Mouse (Mus musculus) urinary bladder, adult 2 months (tissue): Measurements from ENCODE around the gene Lad1. TPM values are rescaled to one million over a fixed set of nuclear protein-coding genes. Genes with fewer than 3 reads are reported as not detected.

ENCODE experiments used
- DNase-seq: peaks from one replicate; pipeline ENCODE4 v3.0.0; 2022; ENCODE audit warnings: low spot score
- polyA plus RNA-seq: library from polyadenylated mRNA; depleted of rRNA; stranded (reverse); fragments of >200 nt; gene quantifications from 2 replicates; pipeline ENCODE4 v1.2.3, GENCODE M21; 2012

Lad1 gene
- polyA plus RNA-seq, 1 experiment: 43.4 TPM

DNA sequence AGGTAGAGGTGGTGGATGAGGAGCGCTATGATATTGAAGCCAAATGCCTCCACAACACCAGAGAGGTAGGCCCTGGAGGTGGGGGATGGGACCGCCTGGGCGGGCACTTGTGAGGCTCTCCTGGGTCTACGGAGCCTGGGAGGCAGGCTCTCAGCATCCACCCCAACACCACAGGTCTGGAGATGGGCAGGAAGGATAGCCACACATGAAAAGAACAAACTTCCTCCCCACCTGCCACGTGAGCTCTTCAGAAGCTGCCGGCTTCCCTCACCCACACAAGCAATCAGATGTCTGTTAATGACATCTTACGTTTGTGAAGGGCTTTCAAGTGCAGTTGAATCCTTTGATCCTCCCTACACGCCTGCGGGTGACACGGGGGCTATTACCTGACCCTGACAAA lies 10.9 kb upstream of the Lad1 start:
- no peak for DNase-seq

- no peak for DNase-seq
Observed at GRCm38 (mm10) chr1:135810180-135810579, 8.2 kb upstream of the Lad1 start.

DNA sequence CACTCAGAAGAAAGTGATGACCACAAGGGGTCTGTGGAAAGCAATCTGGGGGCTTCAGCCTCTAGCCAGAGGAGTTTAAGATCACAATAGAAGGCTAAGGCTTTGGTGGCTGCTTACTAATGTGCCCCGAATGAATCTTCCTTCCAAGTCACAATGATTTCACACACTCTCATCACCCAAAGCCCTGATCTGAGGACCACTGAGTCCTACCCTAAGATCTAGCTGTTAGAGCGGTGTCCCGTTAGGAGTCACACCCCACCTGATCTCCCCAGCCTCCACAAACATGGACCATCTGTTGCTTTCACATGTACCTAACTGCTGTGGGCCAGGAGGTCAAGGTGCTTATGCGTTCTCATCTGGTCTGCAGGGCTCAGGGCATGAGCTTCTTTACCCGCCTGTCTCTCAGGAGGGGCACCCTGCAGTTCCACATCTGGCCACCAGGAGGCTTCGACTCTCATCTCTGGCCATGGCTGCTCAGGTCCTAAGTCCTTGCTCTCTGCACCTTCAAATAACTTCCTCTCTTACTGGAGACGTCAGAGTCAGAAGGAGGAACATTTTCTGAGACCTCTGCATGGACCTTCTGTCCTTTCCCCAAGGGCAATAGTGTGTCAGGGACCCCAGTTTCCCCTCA lies 7.3 kb upstream of the Lad1 start:
- peak; percentile 75 for DNase-seq

DNA sequence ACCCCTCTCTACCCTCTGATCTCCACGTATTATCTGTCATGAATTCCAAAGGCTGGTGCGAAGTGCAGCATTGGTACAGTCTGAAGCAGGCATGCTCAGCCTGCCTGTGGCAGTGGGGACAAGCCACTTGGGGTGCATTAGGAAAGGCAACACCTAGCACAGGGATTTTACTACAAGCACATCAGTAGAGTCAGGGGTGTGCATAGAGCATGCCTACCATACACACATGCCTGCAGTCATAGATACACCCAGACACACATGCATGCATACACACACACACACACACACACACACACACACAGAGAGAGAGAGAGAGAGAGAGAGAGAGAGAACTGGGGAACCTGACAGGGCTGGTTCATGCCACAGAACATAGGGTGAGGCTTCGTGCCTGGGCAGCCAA lies 6.2 kb upstream of the Lad1 start:
- no peak for DNase-seq

DNA sequence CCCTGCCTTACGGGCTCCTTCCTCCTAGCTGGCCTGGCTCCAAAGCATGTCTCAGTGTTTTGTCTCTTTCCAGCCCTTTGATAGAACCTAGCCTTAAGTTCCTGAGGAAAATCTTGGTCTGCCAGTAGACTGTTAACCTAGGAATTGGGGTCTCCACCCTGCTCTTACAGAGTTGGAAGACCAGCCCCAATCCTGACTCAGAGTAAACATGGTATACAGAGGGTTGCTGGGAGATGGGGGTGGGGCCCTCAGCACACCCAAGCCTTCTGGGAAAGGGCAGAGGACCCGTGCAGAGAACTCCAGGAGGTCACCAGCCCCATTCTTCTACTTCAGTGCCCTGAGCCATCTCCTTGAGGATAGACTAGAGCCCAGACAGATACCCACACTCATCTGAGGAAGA lies 5.8 kb upstream of the Lad1 start:
- no peak for DNase-seq

- no peak for DNase-seq
Observed at GRCm38 (mm10) chr1:135813071-135813470, 5.3 kb upstream of the Lad1 start.

GRCm38 (mm10) chr1:135813687-135814395 lies 4.6 kb upstream of the Lad1 start:
- DNase-seq: no peak

GRCm38 (mm10) chr1:135814531-135814930 lies 3.9 kb upstream of the Lad1 start:
- no peak for DNase-seq

- no peak for DNase-seq
Observed at GRCm38 (mm10) chr1:135817595-135817994, 803 bp upstream of the Lad1 start.

- no peak for DNase-seq
Observed at GRCm38 (mm10) chr1:135820071-135820470, 1.7 kb downstream of the Lad1 start.

- peak; percentile 52 for DNase-seq
Observed at GRCm38 (mm10) chr1:135820736-135821364, 2.5 kb downstream of the Lad1 start.

DNA sequence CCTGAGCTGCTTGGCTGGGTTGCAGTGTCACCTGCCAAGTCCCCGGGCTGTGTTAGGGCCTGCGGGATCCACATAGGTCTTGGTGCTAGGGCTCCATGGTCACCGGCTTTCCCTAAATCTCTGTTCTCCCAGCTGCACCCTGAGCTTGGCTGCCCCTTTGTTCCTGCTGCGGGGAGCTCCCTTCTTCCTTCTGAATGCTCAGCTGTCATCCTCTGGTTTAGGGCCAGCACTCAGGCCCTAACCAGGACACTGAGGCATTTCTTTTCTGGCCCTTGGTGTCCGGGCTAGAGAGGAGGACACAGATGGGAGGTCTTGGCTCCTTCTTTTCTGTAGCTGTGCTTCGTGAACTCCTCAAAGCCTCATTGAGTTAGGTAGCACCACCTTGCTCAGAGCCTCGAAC lies 3.4 kb downstream of the Lad1 start:
- DNase-seq: no peak

- DNase-seq: no peak
Observed at GRCm38 (mm10) chr1:135828918-135829317, 10.5 kb downstream of the Lad1 start.

DNA sequence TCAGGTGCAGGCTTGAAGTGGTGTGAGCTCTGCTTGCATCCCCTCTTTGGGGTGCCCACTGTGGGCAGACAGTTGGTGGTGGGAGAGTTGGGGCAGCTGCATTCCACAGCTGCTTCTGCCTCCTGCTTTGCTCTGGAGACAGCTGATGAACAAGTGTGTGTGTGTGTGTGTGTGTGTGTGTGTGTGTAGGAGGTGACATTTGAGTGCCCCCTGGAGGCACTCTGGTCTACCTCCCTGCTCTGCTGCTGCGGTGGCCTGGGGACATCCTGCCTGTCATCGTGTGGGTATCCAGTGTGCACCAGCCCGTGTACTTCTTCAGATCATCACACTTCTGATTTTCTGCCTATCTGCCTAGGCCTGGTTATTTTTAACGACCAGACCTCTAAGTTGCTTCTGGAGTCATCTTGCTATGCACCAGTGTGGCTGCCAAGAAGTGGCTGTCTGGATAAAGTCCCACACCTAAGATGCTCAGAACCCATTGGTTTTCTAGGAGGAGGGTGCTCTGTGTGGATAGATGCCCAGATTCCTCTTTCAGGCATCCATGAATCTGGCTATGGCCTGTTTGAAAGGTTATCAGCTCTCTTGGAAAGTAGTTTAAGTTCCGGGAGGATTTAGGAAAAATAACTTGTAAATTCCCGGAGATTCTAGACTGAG lies 15.9 kb downstream of the Lad1 start:
- DNase-seq: no peak

- DNase-seq: no peak
Observed at GRCm38 (mm10) chr1:135834983-135835382, 16.6 kb downstream of the Lad1 start.

GRCm38 (mm10) chr1:135835716-135836483 lies 17.5 kb downstream of the Lad1 start, which contains the start of gene Tnnt2:
Gene Tnnt2 (plus strand): TSS chr1:135836354.
- DNase-seq: no peak

- DNase-seq: no peak
Observed at GRCm38 (mm10) chr1:135838626-135839025, 20.2 kb downstream of the Lad1 start.

GRCm38 (mm10) chr1:135839065-135839464 lies 20.7 kb downstream of the Lad1 start:
- no peak for DNase-seq

GRCm38 (mm10) chr1:135840675-135841395 lies 22.4 kb downstream of the Lad1 start:
- DNase-seq: no peak

DNA sequence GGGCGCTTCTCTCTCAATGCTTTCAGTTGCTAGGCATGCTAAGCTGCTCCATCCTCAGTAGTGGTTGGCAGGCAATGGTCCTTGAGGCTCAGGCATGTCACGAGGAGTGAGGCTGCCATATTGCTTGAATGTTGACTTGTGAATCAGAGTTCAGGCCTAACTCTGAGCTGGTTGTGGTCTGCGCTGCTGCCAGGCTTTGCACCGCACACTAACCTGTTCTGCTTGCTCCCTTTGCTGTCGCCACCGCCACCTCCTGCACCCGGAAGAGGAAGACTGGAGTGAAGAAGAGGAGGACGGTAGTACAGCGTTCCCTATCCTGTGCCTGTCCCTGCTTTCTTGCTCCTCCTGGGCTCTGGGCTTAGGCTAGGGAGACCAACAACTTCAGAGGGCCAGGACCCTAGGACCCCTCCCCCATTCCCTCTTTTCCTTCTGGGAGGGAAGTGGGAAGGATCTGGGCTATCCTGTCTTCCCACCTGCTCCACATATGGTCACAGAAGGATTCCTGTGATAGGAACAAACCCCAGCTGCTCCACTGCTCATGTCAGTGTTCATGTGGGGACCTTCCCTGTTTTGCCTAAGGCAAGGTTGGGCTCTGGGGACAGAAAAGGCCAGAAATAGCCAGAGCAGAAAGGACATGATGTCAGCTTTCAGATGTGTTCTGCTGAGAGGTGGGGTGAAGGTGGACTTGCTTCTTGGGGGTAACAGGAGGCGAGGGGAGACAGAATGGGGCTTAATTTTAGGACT lies 25.3 kb downstream of the Lad1 start:
- no peak for DNase-seq
